Mouse (Mus musculus) heart, embryonic 16.5 days (tissue): ENCODE data around the gene Dlat. TPM values are rescaled to one million over a fixed set of nuclear protein-coding genes. Genes with fewer than 3 reads are reported as not detected.

ENCODE experiments used
- ATAC-seq: fragments of 200-750 bp; cut with Nextera tagmentation; replicated peaks from 2 replicates; pipeline ENCODE4 v1.8.0; 2017; ENCODE audit warnings: moderate number of reproducible peaks; ENCODE audit not compliant: insufficient read depth, low FRiP score; ENCODE audit errors: extremely low read depth
- H3K27ac ChIP-seq: fragments of 300-500 bp; sonication (generic); 2 replicates; pipeline ENCODE4 v1.5.1; 2014; ENCODE audit warnings: mild to moderate bottlenecking, low read length, control low read depth, moderate library complexity
- H3K27me3 ChIP-seq: fragments of 300-500 bp; sonication (generic); 2 replicates; pipeline ENCODE4 v1.6.1; 2014; ENCODE audit warnings: low read length, mixed read lengths; ENCODE audit not compliant: control insufficient read depth, insufficient read depth
- H3K36me3 ChIP-seq: fragments of 300-500 bp; sonication (generic); 2 replicates; pipeline ENCODE4 v1.6.1; 2014; ENCODE audit not compliant: control insufficient read depth, insufficient read depth
- H3K4me1 ChIP-seq: fragments of 300-500 bp; sonication (generic); 2 replicates; pipeline ENCODE4 v1.6.1; 2014; ENCODE audit warnings: low read length, mixed read lengths; ENCODE audit not compliant: control insufficient read depth, insufficient read depth
- H3K4me2 ChIP-seq: fragments of 300-500 bp; sonication (generic); 2 replicates; pipeline ENCODE4 v1.6.1; 2014; ENCODE audit warnings: low read depth, mild to moderate bottlenecking, control low read depth, low read length
- H3K4me3 ChIP-seq: fragments of 300-500 bp; sonication (generic); 2 replicates; pipeline ENCODE4 v1.5.1; 2014; ENCODE audit warnings: mild to moderate bottlenecking, control low read depth, low read length
- H3K9ac ChIP-seq: fragments of 300-500 bp; sonication (generic); 2 replicates; pipeline ENCODE4 v1.6.1; 2014; ENCODE audit warnings: low read length, control low read depth
- H3K9me3 ChIP-seq: fragments of 300-500 bp; sonication (generic); replicated peaks from 2 replicates; pipeline ENCODE4 v1.6.1; 2016; ENCODE audit warnings: low read length; ENCODE audit not compliant: control insufficient read depth
- whole genome bisulfite sequencing: fragments of 180-500 bp; shearing (Covaris S2); extraction: QIAGEN DNeasy Blood & Tissue Kit; methylation state at CpG from one replicate; pipeline ENCODE4 v1.1.7; 2014; 5-methylcytosine and 5-hydroxymethylcytosine counted together
- polyA plus RNA-seq: library from polyadenylated mRNA; unstranded; fragments of >200 nt; fragmentation: Nextera tagmentation; extraction: Ambion mirVana; gene quantifications from 2 replicates; pipeline ENCODE4 v1.2.1, GENCODE M21; 2015

Dlat gene
- 147 and 156 TPM in 2 replicates for polyA plus RNA-seq

DNA sequence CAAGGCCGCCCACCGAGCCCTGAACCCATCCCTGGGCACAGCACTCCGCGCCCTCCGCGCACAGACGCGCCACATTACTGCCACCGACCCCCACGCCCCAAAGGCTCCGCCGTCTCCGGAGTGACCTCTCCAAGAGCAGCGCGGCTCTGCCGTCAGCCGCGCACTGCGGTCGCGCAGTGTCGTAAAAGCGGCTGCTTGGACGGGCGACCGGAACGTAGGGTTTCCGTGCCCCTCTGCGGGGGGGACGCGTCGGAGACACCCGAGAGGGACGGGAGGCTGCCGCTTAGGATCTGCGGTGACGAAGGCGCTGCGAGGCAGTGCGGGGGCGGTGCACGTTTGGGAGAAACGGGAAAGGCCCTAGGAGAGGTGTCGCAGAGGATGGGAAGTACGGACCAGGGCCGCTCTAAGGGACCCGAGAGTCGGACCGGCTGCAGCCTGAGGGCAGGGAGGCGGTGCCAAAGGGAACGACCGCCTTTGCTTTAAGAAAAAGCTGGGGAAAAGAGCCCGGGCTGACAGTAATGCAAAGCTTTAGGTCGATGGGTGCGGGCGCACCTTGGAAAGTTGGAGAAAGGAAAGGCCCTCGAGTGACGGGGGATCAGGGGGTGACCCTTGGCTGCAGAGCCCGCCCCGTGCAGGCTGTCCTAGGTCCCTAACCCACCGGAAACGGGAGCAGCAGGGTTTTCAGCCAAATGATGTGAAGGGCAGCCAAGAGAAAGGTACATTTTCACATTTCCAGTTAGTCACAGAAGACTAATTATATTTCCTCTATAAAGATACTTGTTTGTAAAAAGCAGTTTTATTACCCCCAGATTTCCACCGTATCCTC is at the start of gene Dlat:
Gene Dlat, minus strand, starts transcription at position 389 of the 826 bp plus-strand sequence.
- Histone ChIP-seq H3K27ac (peak within 1 kb of the TSS; percentile 93), H3K36me3 (peaks cover 15% of the 10 kb centered on the region), H3K9me3 (no peaks in the 10 kb centered on the region), H3K9ac (peak within 1 kb of the TSS; percentile 98), H3K4me1 (peaks cover 18% of the 10 kb centered on the region), H3K4me2 (peak within 1 kb of the TSS; percentile 65), H3K27me3 (no peaks in the 10 kb centered on the region), H3K4me3 (peak within 1 kb of the TSS; percentile 76)
- ATAC-seq, result peak; percentile 93
- 0% methylated on average over 63 of the region's 63 CpGs for WGBS

DNA sequence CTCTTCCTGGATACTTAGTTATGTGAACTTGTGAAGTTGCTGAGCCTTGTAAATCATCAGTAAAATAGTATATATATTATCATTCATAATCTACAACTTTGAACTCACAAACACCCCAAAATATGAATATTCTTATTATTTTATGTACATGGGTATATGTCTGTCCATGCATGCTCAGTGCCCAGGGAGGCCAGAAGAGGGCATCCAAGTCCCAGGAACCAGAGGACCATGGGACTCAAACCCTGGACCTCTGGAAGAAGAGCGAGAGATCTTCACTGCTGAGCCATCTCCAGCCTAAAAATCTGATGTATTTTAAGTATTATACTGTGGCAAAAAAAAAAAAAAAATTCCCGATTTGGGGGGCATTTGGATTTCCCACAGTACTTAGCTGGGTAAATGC is 49.5 kb upstream of the Dlat start:
- H3K9me3 ChIP-seq, result no peaks in the 10 kb centered on the region
- H3K9ac ChIP-seq, result no peak overlapping the region
- H3K27me3 ChIP-seq, result no peaks in the 10 kb centered on the region
- no peaks in the 10 kb centered on the region for H3K4me1 ChIP-seq
- no peak overlapping the region for H3K4me3 ChIP-seq
- ATAC-seq, result no peak
- H3K27ac ChIP-seq, result no peak overlapping the region
- no peak overlapping the region for H3K4me2 ChIP-seq
- 20% methylated on average over 2 of the region's 2 CpGs for WGBS
- H3K36me3 ChIP-seq, result no peaks in the 10 kb centered on the region

GRCm38 (mm10) chr9:50704907-50705306 is 45.3 kb upstream of the Dlat start:
- Histone ChIP-seq H3K9me3 (no peaks in the 10 kb centered on the region), H3K4me2 (no peak overlapping the region), H3K36me3 (peaks cover 6% of the 10 kb centered on the region; the same call in 1 of the 2 replicates), H3K27ac (no peak overlapping the region), H3K9ac (no peak overlapping the region), H3K27me3 (no peaks in the 10 kb centered on the region), H3K4me3 (no peak overlapping the region), H3K4me1 (no peaks in the 10 kb centered on the region; the same call in 1 of the 2 replicates)
- ATAC-seq, result no peak
- WGBS, result 71% methylated on average over 6 of the region's 6 CpGs

DNA sequence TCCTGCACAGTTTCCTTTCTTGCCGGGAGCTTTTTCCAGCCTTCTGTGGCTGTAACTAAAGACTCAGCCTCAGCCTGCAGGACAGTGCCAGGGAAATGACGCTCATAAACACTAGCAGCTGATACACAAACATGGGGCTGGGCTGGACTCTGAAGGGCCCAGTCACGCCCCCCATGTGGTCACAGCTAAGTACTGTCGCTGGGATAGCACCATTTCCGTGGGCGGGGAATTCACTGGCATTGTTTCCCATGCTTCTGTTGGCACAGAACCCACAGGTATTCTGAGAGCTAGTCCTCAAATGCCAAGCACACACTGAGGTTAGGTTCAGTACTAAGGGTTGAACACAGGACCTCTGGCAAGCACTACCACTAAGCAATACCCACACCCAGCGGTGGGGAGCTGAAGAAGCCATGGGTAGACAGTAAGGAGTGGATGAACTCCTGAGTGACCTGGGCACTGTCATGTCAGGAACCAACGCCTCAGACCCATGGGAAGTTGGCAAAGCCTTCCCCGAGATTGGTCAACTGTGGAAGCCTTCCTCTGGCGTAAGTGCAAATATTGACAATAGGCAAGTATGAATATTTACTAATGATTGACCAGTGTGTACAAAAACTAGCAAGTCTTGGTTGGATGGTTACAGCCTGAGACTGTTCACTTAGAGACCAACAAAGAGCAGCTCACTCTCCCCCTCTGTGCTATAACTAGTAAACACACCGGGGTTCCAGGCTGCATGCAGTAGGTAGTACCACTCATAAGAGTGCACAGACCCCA is 41.5 kb upstream of the Dlat start:
- Histone ChIP-seq H3K9ac (no peak overlapping the region), H3K4me3 (no peak overlapping the region), H3K27me3 (no peaks in the 10 kb centered on the region; the same call in none of the 2 replicates), H3K27ac (0 out of 2 replicates have a peak overlapping the region, but pooled peaks have one; percentile 32), H3K4me1 (peaks cover 18% of the 10 kb centered on the region), H3K9me3 (no peaks in the 10 kb centered on the region), H3K4me2 (no peak overlapping the region), H3K36me3 (peaks cover 6% of the 10 kb centered on the region; the same call in 1 of the 2 replicates)
- peak; percentile 56 for ATAC-seq
- 54% methylated on average over 11 of the region's 11 CpGs for WGBS

- Histone ChIP-seq H3K27me3 (no peaks in the 10 kb centered on the region; the same call in none of the 2 replicates), H3K4me2 (peak overlapping the region; percentile 100), H3K27ac (no peak overlapping the region), H3K9ac (peak overlapping the region; percentile 74), H3K9me3 (no peaks in the 10 kb centered on the region), H3K36me3 (peaks cover 6% of the 10 kb centered on the region; the same call in 1 of the 2 replicates), H3K4me1 (peaks cover 18% of the 10 kb centered on the region), H3K4me3 (peak overlapping the region; percentile 68)
- ATAC-seq, result 0 out of 2 replicates have a peak, but pooled peaks have one; percentile 37
- WGBS, result under 1% methylated on average over 60 of the region's 70 CpGs
Measured at GRCm38 (mm10) chr9:50698418-50699409, 39.1 kb upstream of the Dlat start.

DNA sequence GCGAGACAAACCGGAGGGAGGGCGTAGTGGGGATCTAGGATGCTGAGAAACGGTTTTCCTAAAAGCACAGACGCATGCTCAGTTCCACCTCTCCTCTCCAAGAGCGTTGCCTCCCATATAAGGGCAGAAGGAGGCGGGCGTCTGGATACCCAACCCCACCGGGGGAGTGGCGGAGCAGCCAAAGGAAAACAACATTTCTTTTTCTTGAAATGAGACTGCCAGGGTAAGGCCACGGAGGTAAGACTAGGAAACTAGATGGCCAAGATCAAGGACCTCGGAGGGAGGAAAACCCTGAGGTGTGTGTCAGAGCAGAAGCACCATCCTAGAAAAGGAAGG is 38.1 kb upstream of the Dlat start:
- H3K4me2 ChIP-seq, result peak overlapping the region; percentile 100
- H3K4me1 ChIP-seq, result peaks cover 18% of the 10 kb centered on the region
- no peak overlapping the region for H3K27ac ChIP-seq
- WGBS, result under 1% methylated on average over 12 of the region's 12 CpGs
- H3K36me3 ChIP-seq, result peaks cover 6% of the 10 kb centered on the region; the same call in 1 of the 2 replicates
- peak; percentile 61 for ATAC-seq
- H3K4me3 ChIP-seq, result peak overlapping the region; percentile 45
- H3K9ac ChIP-seq, result 0 out of 2 replicates have a peak overlapping the region, but pooled peaks have one; percentile 42
- no peaks in the 10 kb centered on the region for H3K9me3 ChIP-seq
- H3K27me3 ChIP-seq, result no peaks in the 10 kb centered on the region; the same call in none of the 2 replicates

DNA sequence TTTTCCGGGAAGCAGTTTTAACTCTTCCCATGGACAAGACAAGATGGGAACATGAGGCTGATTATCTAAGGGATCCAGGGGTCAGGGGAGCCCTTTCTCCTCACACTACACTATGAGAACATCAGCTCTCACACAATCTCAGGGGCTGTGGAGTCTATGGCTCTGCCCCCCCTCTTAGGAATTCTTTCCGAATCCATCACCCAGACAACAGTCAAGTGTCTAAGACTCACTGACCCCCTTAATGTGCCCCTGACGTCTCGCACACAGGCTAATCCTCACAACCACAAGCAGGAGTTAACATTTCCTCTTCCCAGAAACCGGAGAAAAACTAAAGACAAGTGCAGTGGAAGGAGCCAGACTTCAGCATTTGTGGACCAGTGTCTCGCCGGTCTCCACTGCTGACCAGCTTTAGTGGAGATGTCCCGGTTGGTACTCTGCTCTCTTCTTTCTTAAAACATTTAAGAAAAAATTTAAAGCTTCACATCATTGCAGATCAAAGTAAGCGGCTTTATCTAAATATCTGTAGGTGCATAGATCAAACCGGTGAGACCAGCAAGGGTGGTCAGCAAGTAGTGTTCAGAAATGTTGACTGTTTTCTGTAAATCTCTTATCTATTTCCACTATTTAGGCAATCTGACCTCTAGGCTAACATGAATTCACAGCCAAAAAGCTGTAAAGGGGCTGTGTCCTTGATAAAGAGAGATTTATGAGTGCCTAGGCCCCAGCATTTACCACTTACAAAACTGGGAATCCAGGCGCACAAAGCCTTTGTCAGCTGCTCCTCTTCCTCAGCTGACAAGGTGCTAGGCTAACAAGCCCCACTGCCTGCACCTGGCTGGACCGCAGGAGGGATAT is 37.5 kb upstream of the Dlat start:
- H3K4me3 ChIP-seq, result peak overlapping the region; percentile 45
- 60% methylated on average over 12 of the region's 12 CpGs for WGBS

More for the DNA sequence above, 37.5 kb upstream of the Dlat start:
- H3K27me3 ChIP-seq, result no peaks in the 10 kb centered on the region; the same call in none of the 2 replicates
- no peak for ATAC-seq
- H3K9ac ChIP-seq, result 0 out of 2 replicates have a peak overlapping the region, but pooled peaks have one; percentile 42
- H3K4me1 ChIP-seq, result peaks cover 18% of the 10 kb centered on the region
- H3K9me3 ChIP-seq, result no peaks in the 10 kb centered on the region
- no peak overlapping the region for H3K27ac ChIP-seq
- H3K36me3 ChIP-seq, result peaks cover 6% of the 10 kb centered on the region; the same call in 1 of the 2 replicates
- peak overlapping the region; percentile 100 for H3K4me2 ChIP-seq
